Mouse (Mus musculus): ENCODE measurements around the gene Slit1. TPM values are rescaled to one million over a fixed set of nuclear protein-coding genes. Genes with fewer than 3 reads are reported as not detected.

Gene Slit1
- 17.4 and 23.1 TPM in 2 replicates for polyA plus RNA-seq (2015; fragmentation: Nextera tagmentation; extraction: Ambion mirVana)

GRCm38 (mm10) chr19:41743396-41743795 is at the start of gene Slit1:
Gene Slit1, minus strand, starts transcription at chr19:41743665.
- Histone ChIP-seq H3K27me3 (replicated peaks; ENCODE audit: control insufficient read depth, insufficient read depth, low read length) (no peaks in the 10 kb centered on the region), H3K4me1 (ENCODE audit: control insufficient read depth, insufficient read depth, low read depth, low read length) (peaks cover 47% of the 10 kb centered on the region)
- WGBS = under 1% methylated on average over 29 of the region's 44 CpGs

GRCm38 (mm10) chr19:41792934-41793486 is 49.5 kb upstream of the Slit1 start:
- Histone ChIP-seq H3K4me1 (ENCODE audit: control insufficient read depth, insufficient read depth, low read depth, low read length) (no peaks in the 10 kb centered on the region), H3K36me3 (ENCODE audit: control insufficient read depth, insufficient read depth, low read length) (no peaks in the 10 kb centered on the region), H3K27ac (ENCODE audit: low read depth, low read length) (no peak overlapping the region), H3K4me2 (ENCODE audit: low read length) (no peak overlapping the region), H3K4me3 (ENCODE audit: low read length) (no peak overlapping the region), H3K27me3 (replicated peaks; ENCODE audit: control insufficient read depth, insufficient read depth, low read length) (no peaks in the 10 kb centered on the region), H3K9me3 (ENCODE audit: control insufficient read depth, low read length) (no peaks in the 10 kb centered on the region), H3K9ac (ENCODE audit: low read depth, low read length) (no peak overlapping the region)
- WGBS = 80% methylated on average over 1 of the region's 1 CpGs
- ATAC-seq = no peak

More at GRCm38 (mm10) chr19:41743396-41743795, at the start of gene Slit1:
- peak within 1 kb of the TSS; percentile 83 for H3K27ac ChIP-seq (ENCODE audit: low read depth, low read length)
- no peaks in the 10 kb centered on the region for H3K9me3 ChIP-seq (ENCODE audit: control insufficient read depth, low read length)
- H3K36me3 ChIP-seq (ENCODE audit: control insufficient read depth, insufficient read depth, low read length) = no peaks in the 10 kb centered on the region
- peak; percentile 34 for ATAC-seq
- peak within 1 kb of the TSS; percentile 68 for H3K4me3 ChIP-seq (ENCODE audit: low read length)
- H3K9ac ChIP-seq (ENCODE audit: low read depth, low read length) = peak within 1 kb of the TSS; percentile 87
- H3K4me2 ChIP-seq (ENCODE audit: low read length) = peak within 1 kb of the TSS; percentile 75

- WGBS = 89% methylated on average over 2 of the region's 2 CpGs
- no peaks in the 10 kb centered on the region for H3K36me3 ChIP-seq (ENCODE audit: control insufficient read depth, insufficient read depth, low read length)
- ATAC-seq = no peak
- H3K4me2 ChIP-seq (ENCODE audit: low read length) = no peak overlapping the region
- H3K4me1 ChIP-seq (ENCODE audit: control insufficient read depth, insufficient read depth, low read depth, low read length) = no peaks in the 10 kb centered on the region
- H3K4me3 ChIP-seq (ENCODE audit: low read length) = no peak overlapping the region
- no peaks in the 10 kb centered on the region for H3K9me3 ChIP-seq (ENCODE audit: control insufficient read depth, low read length)
- no peaks in the 10 kb centered on the region for H3K27me3 ChIP-seq (replicated peaks; ENCODE audit: control insufficient read depth, insufficient read depth, low read length)
- H3K9ac ChIP-seq (ENCODE audit: low read depth, low read length) = no peak overlapping the region
- no peak overlapping the region for H3K27ac ChIP-seq (ENCODE audit: low read depth, low read length)
Measured at GRCm38 (mm10) chr19:41791384-41791783, 47.9 kb upstream of the Slit1 start.

DNA sequence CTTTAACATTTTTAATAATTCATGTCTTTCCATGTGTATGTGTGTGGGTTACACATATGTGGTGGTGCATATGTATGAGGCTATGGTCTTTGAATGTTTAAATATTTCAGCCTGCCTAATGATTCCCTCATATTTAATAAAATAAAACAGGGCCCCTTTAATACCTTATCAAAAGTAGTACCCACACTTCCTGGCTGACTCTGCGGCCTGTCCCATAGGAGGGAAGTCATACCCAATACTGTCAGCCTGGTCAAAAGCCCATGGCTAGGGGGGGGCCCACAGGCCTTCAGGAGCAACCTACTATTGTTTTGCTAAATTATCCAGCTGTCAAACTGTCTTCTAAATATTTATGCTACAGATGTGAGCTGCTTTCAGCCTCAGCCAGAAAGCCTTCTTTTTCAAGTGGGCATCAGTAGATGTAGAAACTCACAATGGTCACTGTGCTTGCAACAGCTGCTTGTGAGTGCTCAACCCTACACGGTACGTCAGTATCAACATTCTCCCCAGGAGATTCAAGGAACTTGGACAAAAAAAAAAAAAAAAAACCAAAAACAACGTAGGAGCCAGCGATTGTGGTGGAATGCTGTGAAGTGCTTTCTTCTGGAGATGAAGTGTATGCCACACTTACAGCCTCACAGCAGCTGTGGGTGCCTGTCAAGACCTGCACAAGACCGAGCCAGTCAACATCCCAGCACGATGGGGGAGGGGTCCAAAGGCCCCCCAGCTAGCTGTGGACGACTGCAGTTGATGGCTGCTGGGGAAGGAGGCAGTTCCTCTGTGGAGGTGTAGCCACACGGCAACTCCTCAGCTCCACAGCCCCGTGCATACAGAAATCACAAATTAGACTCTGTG is 45.9 kb upstream of the Slit1 start:
- Histone ChIP-seq H3K4me1 (ENCODE audit: control insufficient read depth, insufficient read depth, low read depth, low read length) (no peaks in the 10 kb centered on the region), H3K27ac (ENCODE audit: low read depth, low read length) (no peak overlapping the region), H3K9me3 (ENCODE audit: control insufficient read depth, low read length) (no peaks in the 10 kb centered on the region), H3K27me3 (replicated peaks; ENCODE audit: control insufficient read depth, insufficient read depth, low read length) (no peaks in the 10 kb centered on the region), H3K9ac (ENCODE audit: low read depth, low read length) (no peak overlapping the region), H3K4me2 (ENCODE audit: low read length) (no peak overlapping the region), H3K4me3 (ENCODE audit: low read length) (no peak overlapping the region), H3K36me3 (ENCODE audit: control insufficient read depth, insufficient read depth, low read length) (0 out of 2 replicates have a peak, but pooled peaks cover 3% of the 10 kb centered on the region)
- WGBS = 75% methylated on average over 10 of the region's 10 CpGs
- ATAC-seq = no peak

DNA sequence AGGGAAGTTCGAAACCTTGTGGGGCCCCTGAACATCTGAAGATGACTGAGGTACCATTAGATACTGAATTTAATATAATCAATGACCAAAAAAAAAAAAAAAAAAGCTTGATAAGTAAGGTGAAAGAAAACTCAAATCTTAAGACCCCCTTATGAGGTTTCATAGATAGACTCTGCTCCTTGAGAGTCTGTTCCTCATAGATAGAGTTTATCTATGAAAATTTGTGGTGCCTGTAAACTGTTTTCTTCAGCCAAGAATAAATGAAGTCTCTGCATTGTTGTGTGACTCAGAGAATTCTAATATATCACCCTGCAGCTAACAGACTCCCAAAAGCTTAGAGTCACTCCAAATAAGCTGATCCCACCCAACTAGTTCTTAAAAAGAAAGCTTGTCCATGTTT is 43.4 kb upstream of the Slit1 start:
- Histone ChIP-seq H3K27ac (ENCODE audit: low read depth, low read length) (no peak overlapping the region), H3K4me1 (ENCODE audit: control insufficient read depth, insufficient read depth, low read depth, low read length) (no peaks in the 10 kb centered on the region), H3K4me3 (ENCODE audit: low read length) (no peak overlapping the region), H3K9me3 (ENCODE audit: control insufficient read depth, low read length) (no peaks in the 10 kb centered on the region), H3K27me3 (replicated peaks; ENCODE audit: control insufficient read depth, insufficient read depth, low read length) (no peaks in the 10 kb centered on the region), H3K9ac (ENCODE audit: low read depth, low read length) (no peak overlapping the region), H3K36me3 (ENCODE audit: control insufficient read depth, insufficient read depth, low read length) (0 out of 2 replicates have a peak, but pooled peaks cover 3% of the 10 kb centered on the region), H3K4me2 (ENCODE audit: low read length) (no peak overlapping the region)
- no peak for ATAC-seq
- 91% methylated on average over 1 of the region's 1 CpGs for WGBS

- 88% methylated on average over 6 of the region's 6 CpGs for WGBS
Measured at GRCm38 (mm10) chr19:41777514-41777913, 34.0 kb upstream of the Slit1 start.

DNA sequence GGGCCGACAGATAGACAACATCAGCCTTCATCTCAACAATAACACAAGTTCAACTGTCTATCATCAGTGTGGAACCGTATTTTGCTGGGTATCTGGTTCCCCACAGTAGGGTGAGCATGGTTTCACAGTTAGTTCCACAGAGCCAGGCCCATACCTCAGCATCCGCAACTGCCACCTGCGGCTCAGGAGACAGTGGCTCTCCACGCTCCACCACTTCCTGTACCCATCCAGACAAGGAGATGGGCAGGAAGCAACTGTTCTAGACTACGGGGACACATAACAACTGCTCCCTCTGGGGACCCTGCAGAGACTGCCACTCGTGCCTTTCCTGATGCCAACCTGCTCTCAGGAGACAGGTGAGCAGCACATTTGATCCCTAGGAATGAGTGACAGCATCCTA is 25.2 kb upstream of the Slit1 start:
- H3K9ac ChIP-seq (ENCODE audit: low read depth, low read length) = no peak overlapping the region
- H3K36me3 ChIP-seq (ENCODE audit: control insufficient read depth, insufficient read depth, low read length) = no peaks in the 10 kb centered on the region; the same call in 1 of the 2 replicates
- H3K27ac ChIP-seq (ENCODE audit: low read depth, low read length) = no peak overlapping the region
- WGBS = 94% methylated on average over 7 of the region's 7 CpGs
- ATAC-seq = no peak
- no peak overlapping the region for H3K4me3 ChIP-seq (ENCODE audit: low read length)
- H3K4me2 ChIP-seq (ENCODE audit: low read length) = no peak overlapping the region
- H3K4me1 ChIP-seq (ENCODE audit: control insufficient read depth, insufficient read depth, low read depth, low read length) = no peaks in the 10 kb centered on the region
- no peaks in the 10 kb centered on the region for H3K9me3 ChIP-seq (ENCODE audit: control insufficient read depth, low read length)
- no peaks in the 10 kb centered on the region for H3K27me3 ChIP-seq (replicated peaks; ENCODE audit: control insufficient read depth, insufficient read depth, low read length)

More at GRCm38 (mm10) chr19:41777514-41777913, 34.0 kb upstream of the Slit1 start:
- no peak for ATAC-seq
- no peak overlapping the region for H3K4me2 ChIP-seq (ENCODE audit: low read length)
- H3K27ac ChIP-seq (ENCODE audit: low read depth, low read length) = no peak overlapping the region
- no peaks in the 10 kb centered on the region for H3K27me3 ChIP-seq (replicated peaks; ENCODE audit: control insufficient read depth, insufficient read depth, low read length)
- H3K4me3 ChIP-seq (ENCODE audit: low read length) = no peak overlapping the region
- no peak overlapping the region for H3K9ac ChIP-seq (ENCODE audit: low read depth, low read length)
- H3K36me3 ChIP-seq (ENCODE audit: control insufficient read depth, insufficient read depth, low read length) = no peaks in the 10 kb centered on the region; the same call in 1 of the 2 replicates
- no peaks in the 10 kb centered on the region for H3K9me3 ChIP-seq (ENCODE audit: control insufficient read depth, low read length)
- H3K4me1 ChIP-seq (ENCODE audit: control insufficient read depth, insufficient read depth, low read depth, low read length) = no peaks in the 10 kb centered on the region

DNA sequence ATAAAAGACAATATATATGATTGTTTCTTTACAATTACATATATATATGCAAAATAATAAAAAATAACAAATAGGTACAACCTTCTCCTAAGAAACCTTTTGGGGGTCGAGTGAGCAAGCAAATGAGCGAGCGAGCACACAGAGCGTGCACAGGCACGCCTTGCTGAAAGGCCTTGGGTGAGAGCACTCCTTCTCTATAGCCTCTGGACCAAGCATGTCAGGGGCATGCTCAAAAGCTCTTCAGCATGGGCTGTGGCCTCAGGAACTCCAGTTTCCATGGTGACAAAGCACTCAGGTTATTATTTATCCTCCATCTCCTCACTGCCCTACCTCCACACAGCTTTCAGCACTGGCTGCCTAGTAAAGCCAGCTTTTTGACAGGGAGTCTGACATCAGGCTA is 23.2 kb upstream of the Slit1 start:
- Histone ChIP-seq H3K9me3 (ENCODE audit: control insufficient read depth, low read length) (no peaks in the 10 kb centered on the region), H3K36me3 (ENCODE audit: control insufficient read depth, insufficient read depth, low read length) (no peaks in the 10 kb centered on the region), H3K9ac (ENCODE audit: low read depth, low read length) (no peak overlapping the region), H3K27me3 (replicated peaks; ENCODE audit: control insufficient read depth, insufficient read depth, low read length) (no peaks in the 10 kb centered on the region), H3K4me2 (ENCODE audit: low read length) (no peak overlapping the region), H3K4me1 (ENCODE audit: control insufficient read depth, insufficient read depth, low read depth, low read length) (no peaks in the 10 kb centered on the region), H3K4me3 (ENCODE audit: low read length) (no peak overlapping the region), H3K27ac (ENCODE audit: low read depth, low read length) (no peak overlapping the region)
- WGBS = 88% methylated on average over 5 of the region's 5 CpGs
- ATAC-seq = peak; percentile 44

DNA sequence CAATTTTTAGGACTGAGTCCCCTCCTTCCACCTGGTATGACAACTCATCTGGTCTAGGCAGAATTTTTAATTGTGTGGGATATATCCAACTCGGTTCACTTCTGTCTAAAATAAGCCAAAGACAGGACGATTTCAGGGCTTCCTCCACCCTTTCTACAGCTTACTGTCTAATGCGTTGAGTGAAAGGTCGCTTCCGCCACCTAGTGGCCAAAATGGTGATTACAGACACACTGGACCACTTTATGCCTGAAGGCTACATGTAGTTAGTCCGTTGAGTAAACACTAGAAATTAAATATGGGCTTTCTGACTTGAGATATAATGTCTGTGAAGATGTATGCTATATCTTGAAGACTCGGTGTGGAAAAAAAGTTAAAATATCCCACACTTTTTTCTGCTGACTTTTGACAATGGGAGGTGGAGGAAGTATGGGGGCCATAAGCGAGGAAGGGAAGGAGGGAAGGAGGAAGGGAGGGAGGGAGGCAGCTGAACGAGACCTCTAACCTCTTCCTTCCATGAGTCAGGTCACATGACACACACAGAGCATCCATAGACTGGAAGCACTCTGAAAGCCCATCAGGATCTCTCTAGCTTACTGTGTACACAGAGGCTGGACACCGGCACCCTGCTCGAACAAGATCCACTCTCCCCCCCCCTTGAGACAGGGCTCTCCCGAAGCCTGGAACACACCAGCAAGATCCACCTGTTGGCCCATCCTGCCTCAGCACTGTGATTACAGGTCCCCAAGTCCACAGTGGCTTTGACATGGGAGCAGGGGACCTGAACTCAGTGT is 20.6 kb upstream of the Slit1 start:
- ATAC-seq = peak; percentile 76

More for the DNA sequence above, 20.6 kb upstream of the Slit1 start:
- Histone ChIP-seq H3K36me3 (ENCODE audit: control insufficient read depth, insufficient read depth, low read length) (no peaks in the 10 kb centered on the region), H3K9ac (ENCODE audit: low read depth, low read length) (no peak overlapping the region), H3K27ac (ENCODE audit: low read depth, low read length) (no peak overlapping the region), H3K9me3 (ENCODE audit: control insufficient read depth, low read length) (no peaks in the 10 kb centered on the region), H3K4me1 (ENCODE audit: control insufficient read depth, insufficient read depth, low read depth, low read length) (no peaks in the 10 kb centered on the region), H3K4me3 (ENCODE audit: low read length) (no peak overlapping the region), H3K4me2 (ENCODE audit: low read length) (no peak overlapping the region), H3K27me3 (replicated peaks; ENCODE audit: control insufficient read depth, insufficient read depth, low read length) (no peaks in the 10 kb centered on the region)
- WGBS = 32% methylated on average over 12 of the region's 12 CpGs

Data from hindbrain, embryonic 16.5 days (tissue).